Mouse (Mus musculus): ENCODE results near the gene Tada2a. TPM values are rescaled to one million over a fixed set of nuclear protein-coding genes. Genes with fewer than 3 reads are reported as not detected.
A peak's percentile ranks its signal among the peaks of the same experiment; 100 is the strongest.

Gene Tada2a
- total RNA-seq, 2 experiments from 2014 or later, result 0.58 to 6.1 TPM

DNA sequence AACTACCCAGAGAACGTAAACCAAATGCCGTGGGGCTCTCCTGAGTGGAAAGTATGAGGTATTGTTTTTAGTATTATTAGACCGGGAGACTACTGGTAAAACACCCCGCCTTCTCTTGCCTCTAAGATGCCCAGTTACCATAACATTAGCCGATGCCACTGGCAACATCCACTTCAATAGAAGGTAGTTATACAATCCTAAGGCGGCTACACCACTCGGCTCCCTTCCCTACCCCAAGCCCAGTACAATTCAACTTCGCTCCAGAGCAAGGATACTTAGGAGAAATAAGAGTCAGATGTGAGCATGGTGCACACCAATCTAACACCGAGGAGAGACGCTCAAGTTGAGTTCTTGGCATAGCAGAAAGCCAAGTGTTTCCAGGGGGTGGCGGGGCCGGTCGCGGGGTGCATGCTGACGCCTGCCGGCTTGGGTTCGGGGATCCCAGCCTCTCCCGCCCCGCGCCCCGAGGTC, 61.6 kb downstream of the Tada2a start:
- no peak for ATAC-seq (replicated peaks; ENCODE audit: low FRiP score, poor library complexity, severe bottlenecking)

DNA sequence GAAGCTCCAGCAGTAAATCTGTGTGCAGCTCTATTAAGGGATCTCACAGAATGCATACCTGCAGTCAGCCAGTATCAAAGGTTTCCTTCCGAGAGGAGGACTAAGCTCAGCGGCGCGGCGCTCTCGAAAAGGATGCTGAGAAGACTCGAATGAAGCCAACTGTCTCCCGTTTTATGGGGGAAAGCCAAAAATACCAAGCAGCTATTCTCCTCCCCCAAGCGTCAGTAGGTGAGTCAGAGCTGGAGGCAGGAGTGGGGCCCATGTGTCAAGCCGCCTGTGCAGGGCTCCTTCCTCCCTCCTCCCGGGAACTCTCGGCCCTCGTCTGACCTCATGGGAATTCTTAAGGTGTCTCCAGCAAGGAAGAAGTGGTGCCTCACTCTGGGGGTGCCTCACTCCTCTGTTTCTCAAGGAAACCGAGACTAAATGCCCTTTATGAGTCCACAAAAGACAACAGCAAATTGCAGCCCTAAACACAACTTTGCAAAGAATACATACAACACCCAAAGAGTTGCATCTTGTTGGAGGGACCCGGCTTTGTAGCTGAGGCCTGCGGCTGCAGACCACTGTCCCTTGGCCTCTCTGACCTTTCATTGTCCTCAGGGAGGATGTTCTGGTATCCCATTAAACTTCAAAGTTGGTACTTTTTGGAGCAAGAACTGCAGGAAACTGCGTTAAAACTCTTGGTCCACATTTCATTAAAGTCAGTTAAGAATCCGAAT, 62.3 kb downstream of the Tada2a start:
- no peak for ATAC-seq (replicated peaks; ENCODE audit: low FRiP score, poor library complexity, severe bottlenecking)

DNA sequence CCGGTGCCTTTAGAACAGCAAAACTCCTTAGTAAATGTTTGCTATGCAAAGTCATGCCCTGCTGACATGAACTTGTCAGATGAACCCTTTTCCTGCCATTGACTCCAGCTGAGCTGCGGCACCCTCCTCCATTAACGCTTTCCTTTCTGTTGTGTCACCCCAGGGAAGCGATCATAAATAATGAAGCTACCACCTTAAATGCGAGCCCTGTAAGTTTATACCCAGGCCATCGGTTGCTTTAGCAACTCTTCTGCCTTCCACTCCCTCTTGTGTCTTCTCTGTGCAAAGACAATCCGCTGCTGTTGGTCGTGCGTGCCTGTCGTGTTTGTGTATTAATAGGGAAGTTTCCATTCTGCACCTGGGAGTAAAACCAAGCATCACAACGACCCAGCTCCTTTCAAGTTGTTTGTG, 63.3 kb downstream of the Tada2a start:
- ATAC-seq (replicated peaks; ENCODE audit: low FRiP score, poor library complexity, severe bottlenecking), result no peak

DNA sequence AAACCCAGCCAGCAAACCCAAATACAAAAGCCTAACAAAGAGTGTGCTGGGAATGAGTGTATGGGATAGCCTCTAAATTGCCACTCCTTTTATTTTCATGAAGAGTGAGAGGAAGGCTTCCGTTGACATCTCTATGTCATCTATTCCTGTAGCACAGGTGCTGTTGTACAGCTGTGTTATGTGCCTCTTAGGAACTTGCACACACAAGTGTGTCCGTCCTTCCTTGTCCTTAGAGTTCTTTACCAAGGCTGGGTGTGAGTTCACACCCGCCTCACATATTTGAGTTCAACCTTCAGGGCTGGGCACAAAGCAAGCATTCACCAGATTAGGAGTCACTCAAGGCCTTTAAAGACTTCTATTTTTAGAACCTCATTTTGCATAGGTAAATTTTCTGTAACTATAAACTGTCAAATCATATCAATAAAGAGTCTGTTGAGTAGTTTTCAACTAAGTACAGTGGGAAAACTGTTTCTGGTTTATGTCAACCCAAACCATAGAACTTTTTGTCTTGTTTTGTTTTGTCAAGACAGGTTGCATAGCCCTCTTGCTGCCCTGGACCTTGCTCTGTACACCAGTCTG, 65.7 kb downstream of the Tada2a start:
- ATAC-seq (replicated peaks; ENCODE audit: low FRiP score, poor library complexity, severe bottlenecking), result no peak

DNA sequence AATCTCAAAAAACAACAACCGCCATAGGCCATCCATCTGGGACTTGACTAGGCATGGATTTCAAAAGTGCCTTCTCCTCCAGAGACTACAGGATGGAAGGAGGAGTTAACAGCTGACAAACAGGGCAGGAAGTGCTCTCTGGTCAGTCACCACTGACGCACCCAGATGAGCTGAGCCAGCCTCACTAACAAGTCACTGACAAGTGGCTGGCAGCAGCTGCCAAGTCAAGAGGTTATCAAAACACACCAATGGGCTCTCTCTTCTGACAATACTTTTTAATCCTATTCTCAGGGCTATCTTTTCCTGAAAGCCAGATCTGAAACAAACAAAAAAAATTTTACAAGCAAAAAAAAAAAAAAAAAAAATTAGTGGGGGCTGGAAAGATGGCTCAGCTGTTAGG, 66.6 kb downstream of the Tada2a start:
- ATAC-seq (replicated peaks; ENCODE audit: low FRiP score, poor library complexity, severe bottlenecking), result no peak

DNA sequence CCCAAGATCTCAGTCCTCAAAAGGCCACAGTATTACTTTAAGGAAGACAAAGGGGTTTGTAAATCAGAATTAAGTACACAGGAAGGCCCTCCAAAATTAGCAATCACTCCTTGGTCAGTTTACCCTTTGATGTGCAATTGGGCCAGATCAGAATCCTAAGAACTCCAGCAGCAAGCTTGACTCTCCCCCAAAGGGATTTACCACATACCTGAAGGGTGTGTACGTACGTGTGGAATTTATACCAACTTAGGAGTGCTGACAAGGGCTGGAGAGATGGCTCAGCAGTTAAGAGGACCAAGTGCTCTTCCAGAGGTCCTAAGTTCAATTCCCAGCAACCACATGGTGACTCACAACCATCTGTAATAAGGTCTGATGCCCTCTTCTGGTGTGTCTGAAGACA, 67.5 kb downstream of the Tada2a start:
- no peak for ATAC-seq (replicated peaks; ENCODE audit: low FRiP score, poor library complexity, severe bottlenecking)

DNA sequence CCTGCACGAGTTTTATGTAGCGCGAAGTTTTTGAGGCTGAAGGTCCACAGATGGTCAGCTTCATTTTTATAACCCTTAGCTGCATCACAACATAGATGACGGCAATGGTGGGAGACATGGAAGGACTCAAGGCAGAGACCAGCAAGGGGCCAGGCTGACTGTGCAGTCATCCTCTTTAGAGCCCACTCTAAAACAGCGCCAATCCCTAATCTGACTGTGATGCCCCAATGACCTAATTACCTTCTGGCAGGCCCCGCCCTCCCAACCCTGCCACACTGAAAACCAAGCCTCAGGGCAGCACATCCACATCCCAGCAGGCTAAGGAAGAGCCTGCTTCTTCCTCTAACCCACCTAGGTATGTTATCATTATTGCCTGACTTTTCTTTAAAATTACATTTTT, 68.8 kb downstream of the Tada2a start:
- ATAC-seq (replicated peaks; ENCODE audit: low FRiP score, poor library complexity, severe bottlenecking), result no peak

DNA sequence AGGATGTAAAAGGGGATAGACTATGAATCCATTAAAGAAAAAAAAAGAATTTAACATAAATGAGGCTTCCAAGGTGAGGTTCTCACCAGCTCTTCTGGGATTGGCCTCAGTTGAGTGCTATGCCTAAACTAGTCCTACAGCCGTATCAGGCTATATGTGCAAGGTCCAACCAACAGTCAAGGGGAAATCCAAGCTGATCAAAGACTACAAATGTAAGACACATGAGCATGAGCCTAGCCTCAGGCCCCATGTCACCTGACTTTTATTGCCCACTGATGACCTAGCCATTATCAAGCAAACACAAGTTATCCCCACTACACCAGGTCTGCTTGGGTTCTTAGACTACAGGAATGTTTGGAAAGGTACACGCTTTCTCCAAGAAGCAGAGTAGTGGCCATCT, 69.6 kb downstream of the Tada2a start:
- no peak for ATAC-seq (replicated peaks; ENCODE audit: low FRiP score, poor library complexity, severe bottlenecking)

DNA sequence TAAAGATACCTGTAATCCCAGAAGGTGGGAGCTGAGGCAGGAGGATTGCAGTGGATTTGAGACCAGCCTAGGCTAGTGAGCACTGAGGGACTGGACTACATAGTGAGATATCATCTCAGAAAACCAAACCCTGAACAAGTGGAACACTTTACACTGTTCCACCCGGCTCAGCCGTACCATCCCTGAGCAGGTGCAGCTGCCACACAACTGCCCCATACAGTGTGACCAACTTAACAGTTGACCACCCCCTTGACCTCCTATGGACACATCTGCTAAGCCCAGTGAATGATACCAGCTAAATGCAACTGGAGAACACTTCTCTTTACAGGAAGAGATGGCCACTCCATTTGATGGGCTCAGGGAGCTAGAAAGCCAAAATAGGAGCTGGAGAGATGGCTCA, 72.0 kb downstream of the Tada2a start:
- ATAC-seq (replicated peaks; ENCODE audit: low FRiP score, poor library complexity, severe bottlenecking), result no peak

DNA sequence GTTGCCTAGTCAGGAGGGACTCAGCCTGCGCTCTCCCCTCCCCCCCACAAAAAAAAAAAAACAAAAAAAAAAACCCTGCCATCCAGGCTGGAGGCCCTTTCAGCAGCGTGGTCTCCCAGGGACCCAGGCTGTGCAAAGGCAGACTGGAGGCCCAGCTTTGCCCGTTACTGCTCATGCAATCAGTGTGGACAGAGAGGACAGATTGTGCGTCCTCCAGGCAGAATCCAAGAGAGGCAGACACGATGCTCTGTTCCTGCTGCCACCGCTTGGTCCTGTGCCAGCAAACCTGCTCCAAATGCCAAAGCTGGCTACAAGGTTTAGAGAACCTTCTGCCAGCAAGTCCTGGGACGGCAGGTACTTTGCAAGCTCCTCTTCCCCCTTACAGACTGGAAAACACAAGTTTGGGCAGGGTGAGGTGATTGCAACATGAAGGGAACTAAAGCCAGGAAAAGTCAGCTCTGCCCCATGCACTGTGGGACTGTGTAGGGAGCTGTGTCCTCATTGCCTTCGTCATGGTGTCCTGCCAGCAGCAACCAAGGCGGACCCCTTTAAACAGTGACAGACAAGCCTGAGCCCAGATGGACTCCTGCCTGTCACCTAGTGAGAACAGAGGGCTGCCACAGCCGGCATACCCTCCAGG, 75.8 kb downstream of the Tada2a start:
- no peak for ATAC-seq (replicated peaks; ENCODE audit: low FRiP score, poor library complexity, severe bottlenecking)

DNA sequence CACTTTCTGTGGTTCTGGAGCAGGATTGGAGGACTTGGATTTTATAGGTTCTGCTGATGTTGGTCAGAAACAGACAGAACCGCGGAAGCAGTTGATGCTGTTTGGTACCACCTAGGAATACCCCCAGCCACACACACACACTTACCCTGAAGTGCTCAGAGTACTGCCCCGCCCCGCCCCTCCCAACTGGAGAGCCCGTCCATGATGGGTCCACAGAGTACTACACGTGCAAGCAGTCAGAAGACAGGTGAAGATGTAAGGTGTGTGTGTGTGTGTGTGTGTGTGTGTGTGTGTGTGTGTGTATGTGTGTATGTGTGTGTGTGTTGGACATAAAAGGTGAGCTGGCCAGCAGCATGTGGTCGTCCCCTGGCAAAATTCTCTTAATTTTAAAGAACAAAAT, 76.3 kb downstream of the Tada2a start:
- no peak for ATAC-seq (replicated peaks; ENCODE audit: low FRiP score, poor library complexity, severe bottlenecking)

DNA sequence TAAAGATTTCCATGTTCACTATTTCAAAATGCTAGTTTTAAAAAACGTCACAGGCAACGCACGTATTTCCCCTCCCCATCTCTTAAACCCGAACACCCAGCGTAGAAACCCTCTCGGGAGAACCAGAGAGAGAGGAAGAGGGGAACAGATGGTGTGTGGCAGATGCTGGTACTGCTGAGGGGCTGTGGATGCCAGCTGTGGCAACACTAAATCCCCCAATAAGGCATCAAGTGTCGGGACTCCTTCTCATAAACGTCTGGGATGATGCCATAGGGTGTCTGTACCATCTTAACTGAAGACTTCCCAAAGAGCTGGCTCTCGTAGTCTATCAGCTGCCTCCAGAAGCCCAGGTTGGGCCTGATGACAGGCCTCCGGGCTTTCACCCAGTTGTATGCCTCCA, 81.0 kb downstream of the Tada2a start:
- ATAC-seq (replicated peaks; ENCODE audit: low FRiP score, poor library complexity, severe bottlenecking), result no peak

DNA sequence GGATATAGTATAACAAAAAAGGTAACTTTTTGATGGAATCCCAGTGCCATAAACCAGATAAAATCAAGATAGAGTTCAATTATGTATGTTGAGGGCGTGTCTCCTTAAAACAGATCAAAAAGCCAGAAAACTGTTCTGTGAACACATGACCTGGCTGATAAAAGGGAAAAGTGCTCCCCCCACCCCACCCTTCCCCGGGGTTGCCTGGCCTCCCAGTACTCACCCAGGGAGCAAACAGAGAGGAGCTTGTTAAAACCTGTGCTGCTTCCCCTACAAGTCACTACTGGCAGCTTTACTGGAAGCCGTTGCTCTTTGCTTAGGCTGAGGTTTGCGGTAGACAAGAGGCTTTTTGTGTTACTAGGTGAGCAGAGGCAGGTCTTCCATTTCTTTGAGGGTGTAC, 82.1 kb downstream of the Tada2a start:
- no peak for ATAC-seq (replicated peaks; ENCODE audit: low FRiP score, poor library complexity, severe bottlenecking)

DNA sequence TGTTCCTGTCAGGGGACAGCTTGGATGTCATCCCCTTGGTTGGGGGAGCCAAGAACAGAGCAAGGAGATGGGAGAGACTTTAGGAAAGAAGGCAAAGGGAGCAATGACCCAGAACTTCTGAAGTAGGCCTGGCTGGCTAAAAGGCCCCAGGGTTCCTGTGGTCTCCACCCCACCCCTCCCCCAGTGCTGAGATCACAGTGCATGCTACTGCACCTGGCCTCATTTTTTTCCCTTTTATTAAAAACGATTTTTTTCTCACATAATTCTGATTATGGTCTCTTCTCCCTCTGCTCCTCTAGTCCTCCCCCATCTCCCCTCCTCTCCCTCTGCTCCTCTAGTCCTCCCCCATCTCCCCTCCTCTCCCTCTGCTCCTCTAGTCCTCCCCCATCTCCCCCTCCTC, 84.4 kb downstream of the Tada2a start:
- no peak for ATAC-seq (replicated peaks; ENCODE audit: low FRiP score, poor library complexity, severe bottlenecking)

DNA sequence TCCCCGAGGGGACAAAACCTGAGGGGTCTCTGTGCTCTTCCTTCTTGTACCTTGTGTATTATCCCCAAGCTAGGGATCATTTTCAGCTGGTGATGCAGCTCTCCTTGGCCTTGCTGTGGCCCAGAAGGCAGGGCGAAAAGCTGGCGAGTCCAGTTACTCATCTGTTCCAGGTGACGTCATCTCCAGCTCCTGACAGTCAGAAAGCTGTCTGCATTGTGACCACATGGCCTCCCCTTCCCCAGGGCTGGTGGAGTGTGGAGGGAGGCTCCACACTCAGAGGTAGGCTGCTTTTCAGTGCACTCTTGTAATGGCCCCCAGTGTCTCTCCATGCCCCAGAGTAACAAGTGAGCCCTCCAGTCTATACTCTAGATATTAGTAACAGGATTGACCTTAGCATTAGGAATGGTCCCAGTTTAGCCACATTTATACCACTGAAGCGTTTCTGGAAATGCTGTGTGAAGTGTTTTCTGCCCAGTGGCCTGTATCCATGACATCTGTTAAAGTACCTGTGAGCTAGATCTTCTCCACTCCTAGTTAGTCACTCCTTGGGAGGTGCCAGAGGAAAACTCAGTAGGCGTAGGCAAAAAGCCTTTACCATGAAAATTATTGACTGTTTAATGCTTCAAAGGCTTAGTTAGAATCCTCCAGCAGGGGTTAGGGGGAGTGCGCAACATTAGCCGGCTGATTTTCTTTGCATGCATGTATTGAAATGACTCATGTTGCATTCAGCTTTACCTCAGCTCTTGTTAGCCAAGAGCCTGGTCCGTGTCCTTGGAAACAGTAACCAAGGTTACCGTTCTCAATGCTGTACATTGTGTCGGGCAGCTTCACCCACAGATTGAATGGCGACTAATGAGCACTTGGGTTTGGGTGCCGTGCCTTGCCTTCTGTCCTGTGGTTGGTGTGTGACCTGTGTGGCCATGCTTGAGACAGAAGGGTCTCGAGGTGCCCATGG, 86.3 kb downstream of the Tada2a start:
- no peak for ATAC-seq (replicated peaks; ENCODE audit: low FRiP score, poor library complexity, severe bottlenecking)

DNA sequence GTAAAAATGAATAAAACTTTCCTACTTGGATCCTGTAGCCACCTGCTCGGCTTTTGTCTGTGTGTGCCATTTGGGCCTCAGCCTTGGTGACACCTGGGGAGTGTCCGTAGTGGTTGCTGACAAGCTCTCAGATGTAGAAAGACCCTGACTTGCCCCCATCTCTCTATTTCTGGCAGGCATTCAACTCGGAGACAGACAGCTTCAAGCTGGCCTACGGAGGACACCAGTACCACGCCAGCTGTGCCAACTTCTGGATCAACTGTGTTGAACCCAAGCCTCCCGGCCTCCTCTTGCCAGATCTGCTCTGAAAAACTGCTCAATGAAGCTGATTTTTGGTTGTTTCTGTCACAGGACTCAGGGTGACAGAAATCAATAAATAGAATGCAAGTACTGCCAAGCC, 88.8 kb downstream of the Tada2a start:
- no peak for ATAC-seq (replicated peaks; ENCODE audit: low FRiP score, poor library complexity, severe bottlenecking)

DNA sequence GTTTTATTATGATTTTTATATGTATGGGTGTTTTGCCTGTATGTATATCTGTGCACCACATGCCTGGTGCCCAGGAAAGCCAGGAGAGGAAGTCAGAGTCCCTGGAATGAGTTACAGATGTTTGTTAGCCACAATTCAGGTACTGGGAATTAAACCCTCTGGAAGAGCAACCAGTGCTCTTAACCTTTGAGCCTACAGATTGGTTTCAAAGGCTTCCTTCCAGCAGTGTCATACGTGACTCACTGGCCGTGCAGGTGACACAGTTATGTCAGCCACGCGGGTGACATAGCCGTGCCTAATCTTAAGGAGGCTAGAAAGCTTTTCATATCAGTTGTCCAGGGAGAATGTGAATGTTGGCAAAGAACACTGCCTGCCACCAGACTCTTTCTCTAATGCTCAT, 95.7 kb downstream of the Tada2a start:
- no peak for ATAC-seq (replicated peaks; ENCODE audit: low FRiP score, poor library complexity, severe bottlenecking)

DNA sequence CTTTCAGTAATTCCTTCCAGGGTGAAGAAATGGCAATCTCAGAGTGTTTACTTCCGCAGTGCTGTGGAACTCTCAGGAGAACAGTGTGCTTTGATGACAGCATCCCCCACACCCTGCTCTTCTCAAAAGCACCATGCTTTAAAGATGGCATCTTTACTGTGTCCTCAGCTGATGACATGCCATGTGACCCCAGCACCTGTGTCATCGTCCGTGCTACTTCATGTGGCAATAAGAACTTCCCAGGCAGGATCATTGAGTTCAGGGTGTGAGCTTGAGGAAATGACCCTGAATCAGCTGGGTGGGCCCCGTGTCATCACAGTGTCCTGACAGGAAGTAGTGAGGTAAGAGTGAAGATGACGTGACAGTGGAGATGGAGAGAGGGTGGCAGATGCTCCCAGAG, 96.8 kb downstream of the Tada2a start:
- no peak for ATAC-seq (replicated peaks; ENCODE audit: low FRiP score, poor library complexity, severe bottlenecking)

DNA sequence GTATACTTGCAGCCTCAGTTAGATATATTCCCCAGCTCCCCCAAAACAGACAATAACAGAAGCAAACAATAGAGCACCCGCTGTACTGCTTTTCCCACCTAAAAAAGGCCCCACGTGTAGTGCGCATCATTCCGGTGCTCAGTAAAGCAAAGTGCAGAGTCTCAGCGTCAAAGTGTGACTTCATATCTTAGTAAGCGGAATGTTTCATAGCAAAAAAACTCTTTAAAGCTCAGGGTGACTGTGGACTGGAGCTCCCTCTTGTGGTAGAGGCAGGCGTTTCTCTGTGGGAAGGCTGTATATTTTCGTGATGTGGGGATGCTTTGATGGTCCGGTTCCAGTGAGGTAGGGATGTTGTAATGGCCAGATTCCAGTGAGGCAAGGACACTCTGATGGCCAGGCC, 97.4 kb downstream of the Tada2a start:
- 0 out of 2 replicates have a peak, but pooled peaks have one; percentile 42 for ATAC-seq (replicated peaks; ENCODE audit: low FRiP score, poor library complexity, severe bottlenecking)
